Mouse (Mus musculus) left cerebral cortex, adult 11 months (tissue): ENCODE measurements around the gene Pcnx4.
"Not testable (repeated sequence)": the region's sequence is repeated elsewhere in the genome, so short reads cannot be mapped to it uniquely, and the experiment has no call there.

ENCODE experiments used
- DNase-seq: peaks from one replicate; pipeline ENCODE4 v3.0.0; 2022; ENCODE audit warnings: low spot score

Pcnx4 gene

DNA sequence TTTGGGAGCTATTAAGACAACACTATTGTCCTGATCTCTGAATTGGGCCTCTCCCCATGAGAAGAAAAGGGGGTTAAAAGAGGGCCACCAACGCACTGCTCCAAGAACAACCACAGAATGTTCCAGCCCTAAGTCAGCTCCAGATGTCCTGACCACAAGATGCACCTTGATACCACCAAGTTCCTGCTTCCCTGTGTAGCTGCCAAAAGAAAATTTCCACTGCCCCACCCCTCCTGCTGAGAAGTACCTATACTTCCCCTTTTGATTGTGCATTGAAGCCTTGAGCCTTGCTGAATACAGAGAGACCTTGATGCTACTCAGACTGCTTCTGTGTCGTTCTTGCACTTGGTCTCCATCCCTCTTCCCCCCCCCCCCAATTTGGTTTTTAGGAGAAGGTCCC lies 62.5 kb downstream of the Pcnx4 start:
- DNase-seq, result not testable (repeated sequence)

- DNase-seq, result no peak
These were observed 75.9 kb downstream of the Pcnx4 start for GRCm38 (mm10) chr12:72612053-72612452.

GRCm38 (mm10) chr12:72620856-72621255 lies 84.7 kb downstream of the Pcnx4 start:
- DNase-seq, result no peak

GRCm38 (mm10) chr12:72621441-72621840 lies 85.3 kb downstream of the Pcnx4 start:
- DNase-seq, result no peak

DNA sequence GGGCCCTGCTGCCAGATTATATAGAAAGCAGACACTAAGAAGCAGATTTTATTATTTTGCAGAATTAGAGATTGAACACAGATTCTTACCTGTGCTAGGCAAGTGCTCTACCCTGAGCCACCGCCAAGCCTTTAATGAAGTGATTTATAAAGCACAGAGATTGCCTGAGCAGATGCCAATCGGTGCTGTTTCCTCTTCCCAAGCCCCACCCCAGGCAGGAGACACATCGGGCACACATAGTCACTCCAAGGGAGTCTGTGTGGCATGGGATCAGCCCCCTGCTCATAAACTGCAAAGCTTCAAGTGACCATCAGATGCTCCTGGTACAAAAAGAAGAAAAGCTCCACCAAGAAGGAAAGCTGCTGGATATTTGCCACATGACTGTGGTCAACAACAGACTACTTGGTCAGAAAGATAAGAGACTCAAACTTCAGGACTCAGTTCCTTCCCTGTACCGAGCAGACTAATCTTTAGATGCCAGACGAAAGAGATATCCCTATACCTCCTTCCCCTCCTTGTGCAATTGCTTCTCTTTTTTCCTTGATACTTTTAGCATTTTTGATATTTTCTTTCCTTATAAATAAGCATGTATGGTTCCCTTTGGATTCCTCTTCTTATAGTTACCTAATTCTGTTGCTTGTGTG lies 86.8 kb downstream of the Pcnx4 start:
- DNase-seq, result no peak

DNA sequence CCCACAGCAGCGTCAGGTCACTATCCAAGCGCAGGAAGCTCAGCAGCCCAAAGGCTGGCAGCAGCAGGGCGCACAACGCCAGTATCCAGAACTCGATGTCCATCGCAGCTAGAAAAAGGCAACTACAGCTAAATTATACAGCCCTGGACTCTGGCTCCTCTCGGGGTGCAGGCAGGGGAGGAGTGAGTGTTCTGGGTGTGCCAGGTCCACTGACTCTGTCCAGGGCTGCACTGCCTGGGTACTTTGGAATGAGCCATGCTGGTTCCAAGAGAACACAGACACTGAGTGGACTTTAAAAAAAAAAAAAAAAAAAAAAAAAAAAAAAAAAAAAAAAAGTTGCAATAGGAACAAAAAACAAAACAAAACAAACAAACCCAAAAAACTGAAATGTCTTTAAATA lies 92.6 kb downstream of the Pcnx4 start:
- DNase-seq, result no peak
